Mouse (Mus musculus) forebrain, embryonic 11.5 days (tissue): ENCODE measurements around the gene 2410004B18Rik. TPM values are rescaled to one million over a fixed set of nuclear protein-coding genes. Genes with fewer than 3 reads are reported as not detected.

ENCODE experiments used
- ATAC-seq: fragments of 200-750 bp; cut with Nextera tagmentation; replicated peaks from 2 replicates; pipeline ENCODE4 v1.8.0; 2017; ENCODE audit warnings: moderate TSS enrichment; ENCODE audit not compliant: low FRiP score
- DNase-seq: peaks from one replicate; pipeline ENCODE4 v3.0.0-alpha.2; 2017; ENCODE audit warnings: low spot score
- H3K27ac ChIP-seq: fragments of 300-500 bp; sonication (generic); 2 replicates; pipeline ENCODE4 v1.5.1; 2014; ENCODE audit warnings: low read depth, low read length
- H3K27me3 ChIP-seq: fragments of 300-500 bp; sonication (generic); 2 replicates; pipeline ENCODE4 v1.6.1; 2014; ENCODE audit warnings: mild to moderate bottlenecking, low read length, mixed read lengths; ENCODE audit not compliant: control insufficient read depth, insufficient read depth
- H3K36me3 ChIP-seq: fragments of 300-500 bp; sonication (generic); 2 replicates; pipeline ENCODE4 v1.6.1; 2014; ENCODE audit warnings: mild to moderate bottlenecking, low read length, moderate library complexity, mixed read lengths; ENCODE audit not compliant: control insufficient read depth, insufficient read depth
- H3K4me1 ChIP-seq: fragments of 300-500 bp; sonication (generic); replicated peaks from 2 replicates; pipeline ENCODE4 v1.6.1; 2014; ENCODE audit warnings: low read length, mixed read lengths; ENCODE audit not compliant: control insufficient read depth, insufficient read depth
- H3K4me2 ChIP-seq: fragments of 300-500 bp; sonication (generic); 2 replicates; pipeline ENCODE4 v1.6.1; 2014; ENCODE audit warnings: low read depth, mild to moderate bottlenecking, low read length, moderate library complexity, mixed read lengths; ENCODE audit not compliant: severe bottlenecking
- H3K4me3 ChIP-seq: fragments of 300-500 bp; sonication (generic); 2 replicates; pipeline ENCODE4 v1.5.1; 2014; ENCODE audit warnings: low read depth, low read length
- H3K9ac ChIP-seq: fragments of 300-500 bp; sonication (generic); 2 replicates; pipeline ENCODE4 v1.6.1; 2014; ENCODE audit warnings: low read length
- H3K9me3 ChIP-seq: fragments of 300-500 bp; sonication (generic); 2 replicates; pipeline ENCODE4 v1.6.1; 2016; ENCODE audit warnings: low read length, mixed read lengths; ENCODE audit not compliant: control insufficient read depth
- WGBS: fragments of 180-500 bp; shearing (Covaris S2); extraction: QIAGEN DNeasy Blood & Tissue Kit; methylation state at CpG from one replicate; pipeline ENCODE4 v1.1.7; 2014; 5-methylcytosine and 5-hydroxymethylcytosine counted together
- polyA plus RNA-seq: library from polyadenylated mRNA; unstranded; fragments of >200 nt; fragmentation: Nextera tagmentation; extraction: Ambion mirVana; gene quantifications from 2 replicates; pipeline ENCODE4 v1.2.1, GENCODE M21; 2014

2410004B18Rik gene
- polyA plus RNA-seq, 1 experiment from 2014 or later: 59.5 TPM

- ATAC-seq (peak; percentile 87), DNase-seq (peak; percentile 91)
- peak within 1 kb of the TSS; percentile 10; the same call in 1 of the 2 replicates for H3K27ac ChIP-seq
- peak within 1 kb of the TSS; percentile 66 for H3K4me3 ChIP-seq
- H3K27me3 ChIP-seq: peaks cover 9% of the 10 kb centered on the region
- WGBS: 1% methylated on average over 64 of the region's 65 CpGs
- no peaks in the 10 kb centered on the region for H3K36me3 ChIP-seq
- H3K9ac ChIP-seq: peak within 1 kb of the TSS; percentile 69
- peak within 1 kb of the TSS; percentile 74 for H3K4me2 ChIP-seq
- H3K4me1 ChIP-seq: 0 out of 2 replicates have a peak, but pooled peaks cover 2% of the 10 kb centered on the region
- no peaks in the 10 kb centered on the region for H3K9me3 ChIP-seq
Observed at GRCm38 (mm10) chr3:145987268-145987969, 49.6 kb downstream of the 2410004B18Rik start, which contains the start of gene Syde2. Syde2 (plus strand) TSS chr3:145987870.

DNA sequence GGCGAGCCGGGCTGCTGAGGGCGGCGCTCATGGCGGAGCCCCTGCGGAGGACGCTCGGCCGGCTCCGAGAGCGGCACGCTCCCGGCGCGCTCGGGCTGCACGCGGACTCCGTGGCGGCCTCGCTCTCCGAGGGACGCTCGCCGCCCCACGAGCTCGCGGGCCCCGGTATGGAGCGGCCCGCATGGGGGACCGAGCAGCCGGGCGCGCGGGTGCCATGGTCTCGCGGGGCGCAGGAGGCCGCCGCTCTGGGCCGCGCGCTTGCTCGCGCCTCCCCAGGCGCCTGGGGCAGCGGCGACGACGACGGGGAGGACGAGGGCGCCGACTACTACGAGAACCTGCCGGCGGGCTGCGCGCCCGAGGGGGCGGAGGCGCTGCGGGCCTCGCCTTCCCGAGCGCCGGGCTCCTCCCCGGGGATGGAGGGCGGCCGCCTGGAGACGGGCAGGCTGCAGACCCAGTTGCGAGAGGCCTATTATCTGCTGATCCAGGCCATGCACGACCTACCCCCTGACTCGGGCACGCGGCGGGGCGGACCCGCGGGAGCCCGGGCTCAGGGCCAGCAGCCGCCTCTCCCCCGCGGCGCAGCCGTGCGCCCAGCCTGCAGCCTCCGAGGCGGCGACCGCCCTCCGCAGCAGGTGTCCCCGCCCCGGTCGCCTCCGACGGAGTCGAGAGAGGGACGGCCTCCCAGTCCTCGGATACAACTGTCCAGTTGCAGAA, 50.3 kb downstream of the 2410004B18Rik start:
- H3K9me3 ChIP-seq: no peaks in the 10 kb centered on the region
- H3K4me2 ChIP-seq: peak overlapping the region; percentile 74
- H3K4me1 ChIP-seq: 0 out of 2 replicates have a peak, but pooled peaks cover 2% of the 10 kb centered on the region
- H3K27ac ChIP-seq: peak overlapping the region; percentile 10; the same call in 1 of the 2 replicates
- under 1% methylated on average over 100 of the region's 101 CpGs for WGBS
- peak; percentile 79 for ATAC-seq
- DNase-seq: peak; percentile 81
- peak overlapping the region; percentile 66 for H3K4me3 ChIP-seq
- H3K9ac ChIP-seq: peak overlapping the region; percentile 69
- peaks cover 9% of the 10 kb centered on the region for H3K27me3 ChIP-seq
- H3K36me3 ChIP-seq: no peaks in the 10 kb centered on the region

DNA sequence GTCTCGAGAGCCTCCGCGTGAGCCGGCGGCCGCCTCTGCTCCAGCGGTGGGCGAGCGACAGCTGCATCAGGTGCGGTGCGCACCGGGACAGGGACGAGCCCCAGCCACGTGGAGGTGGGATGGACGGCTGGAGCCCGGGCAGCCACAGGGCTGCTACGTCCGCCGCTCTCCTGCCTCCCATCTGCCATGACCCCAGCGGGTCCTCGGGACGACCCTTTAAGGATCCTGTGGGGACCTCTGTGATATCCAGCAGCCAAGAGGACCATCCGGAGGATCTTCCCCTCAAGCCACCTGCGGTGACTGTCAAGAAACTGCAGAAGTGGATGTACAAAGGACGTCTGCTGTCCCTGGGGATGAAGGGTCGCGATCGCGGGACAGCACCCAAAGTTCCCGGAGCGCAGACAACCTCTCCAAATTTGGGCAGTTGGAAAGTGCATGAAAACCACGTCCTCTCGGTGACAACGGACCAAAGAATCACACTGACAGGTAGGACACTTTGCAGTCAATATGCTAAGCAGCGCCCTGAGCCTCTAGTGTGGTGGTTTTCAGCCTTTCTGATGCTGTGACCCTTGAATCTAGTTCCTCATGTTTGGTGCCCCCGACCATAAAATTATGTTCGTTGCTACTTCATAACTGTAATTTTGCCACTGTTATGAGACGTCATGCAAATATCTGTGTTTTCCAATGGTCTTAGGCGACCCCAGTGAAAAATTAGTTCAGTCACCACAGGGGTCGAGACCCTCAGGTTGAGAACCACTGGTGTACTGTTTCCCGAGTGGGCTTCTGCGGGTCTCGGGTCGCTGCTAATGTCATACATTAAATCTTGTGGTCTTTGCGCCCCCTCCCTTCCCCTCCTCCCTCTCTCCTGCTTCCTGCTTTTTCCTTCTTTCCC, 51.1 kb downstream of the 2410004B18Rik start:
- Histone ChIP-seq H3K4me3 (peak overlapping the region; percentile 66), H3K27ac (no peak overlapping the region)

DNA sequence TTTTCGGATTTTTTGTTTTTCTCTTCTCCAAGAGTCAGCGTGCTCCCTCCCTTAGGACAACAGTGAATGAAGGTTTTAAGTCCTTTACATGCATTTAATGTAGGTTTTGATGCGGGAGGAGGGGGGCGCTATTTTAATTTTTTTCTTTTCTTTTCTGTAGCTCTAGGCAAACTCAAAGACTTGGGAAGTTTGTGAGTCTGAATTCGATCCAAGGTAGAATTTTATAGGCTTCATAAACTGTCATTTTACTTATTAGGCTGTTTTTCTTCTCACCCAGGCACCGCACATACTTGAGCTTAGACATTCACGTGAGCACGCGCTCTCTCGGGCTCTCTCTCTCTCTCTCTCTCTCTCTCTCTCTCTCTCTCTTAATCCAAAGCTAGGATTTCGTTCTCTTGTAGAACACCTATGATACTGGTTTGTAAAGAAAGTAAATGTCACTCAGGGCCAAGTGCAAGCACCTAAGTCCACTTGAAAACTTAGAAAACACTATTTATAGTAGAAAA, 51.8 kb downstream of the 2410004B18Rik start:
- DNase-seq: no peak
- Histone ChIP-seq H3K4me2 (peak overlapping the region; percentile 74), H3K27ac (no peak overlapping the region), H3K4me1 (0 out of 2 replicates have a peak, but pooled peaks cover 2% of the 10 kb centered on the region), H3K9ac (peak overlapping the region; percentile 16; the same call in 1 of the 2 replicates), H3K27me3 (peaks cover 9% of the 10 kb centered on the region), H3K36me3 (no peaks in the 10 kb centered on the region), H3K9me3 (no peaks in the 10 kb centered on the region), H3K4me3 (peak overlapping the region; percentile 66)
- WGBS: 4% methylated on average over 11 of the region's 11 CpGs
- ATAC-seq: no peak

More for the DNA sequence above, 51.1 kb downstream of the 2410004B18Rik start:
- Histone ChIP-seq H3K36me3 (no peaks in the 10 kb centered on the region), H3K27me3 (peaks cover 9% of the 10 kb centered on the region), H3K4me1 (0 out of 2 replicates have a peak, but pooled peaks cover 2% of the 10 kb centered on the region), H3K9me3 (no peaks in the 10 kb centered on the region), H3K4me2 (peak overlapping the region; percentile 74), H3K9ac (peak overlapping the region; percentile 69)
- WGBS: under 1% methylated on average over 45 of the region's 45 CpGs
- peak; percentile 34 for ATAC-seq
- DNase-seq: peak; percentile 56

GRCm38 (mm10) chr3:145991130-145991529, 53.3 kb downstream of the 2410004B18Rik start:
- Histone ChIP-seq H3K4me2 (no peak overlapping the region), H3K4me3 (no peak overlapping the region), H3K9ac (no peak overlapping the region), H3K27ac (no peak overlapping the region), H3K36me3 (no peaks in the 10 kb centered on the region), H3K4me1 (0 out of 2 replicates have a peak, but pooled peaks cover 2% of the 10 kb centered on the region), H3K27me3 (peaks cover 9% of the 10 kb centered on the region), H3K9me3 (no peaks in the 10 kb centered on the region)
- ATAC-seq (no peak), DNase-seq (no peak)
- WGBS: 88% methylated on average over 13 of the region's 13 CpGs

GRCm38 (mm10) chr3:145991976-145992730, 54.3 kb downstream of the 2410004B18Rik start:
- H3K4me3 ChIP-seq: no peak overlapping the region
- H3K4me1 ChIP-seq: 0 out of 2 replicates have a peak, but pooled peaks cover 2% of the 10 kb centered on the region
- no peak for ATAC-seq
- no peak for DNase-seq
- H3K27me3 ChIP-seq: peaks cover 6% of the 10 kb centered on the region
- no peak overlapping the region for H3K9ac ChIP-seq
- no peak overlapping the region for H3K4me2 ChIP-seq
- H3K36me3 ChIP-seq: no peaks in the 10 kb centered on the region
- WGBS: 84% methylated on average over 10 of the region's 10 CpGs
- no peaks in the 10 kb centered on the region for H3K9me3 ChIP-seq
- no peak overlapping the region for H3K27ac ChIP-seq

GRCm38 (mm10) chr3:145992796-145993195, 55.0 kb downstream of the 2410004B18Rik start:
- DNase-seq (no peak), ATAC-seq (no peak)
- no peak overlapping the region for H3K9ac ChIP-seq
- no peaks in the 10 kb centered on the region for H3K36me3 ChIP-seq
- 91% methylated on average over 10 of the region's 10 CpGs for WGBS
- no peaks in the 10 kb centered on the region for H3K9me3 ChIP-seq
- 0 out of 2 replicates have a peak, but pooled peaks cover 2% of the 10 kb centered on the region for H3K4me1 ChIP-seq
- H3K4me3 ChIP-seq: no peak overlapping the region
- peaks cover 6% of the 10 kb centered on the region for H3K27me3 ChIP-seq
- H3K27ac ChIP-seq: no peak overlapping the region
- no peak overlapping the region for H3K4me2 ChIP-seq
